Mouse (Mus musculus) hindbrain, embryonic 11.5 days (tissue): ENCODE results near the gene Gm49393. TPM values are rescaled to one million over a fixed set of nuclear protein-coding genes. Genes with fewer than 3 reads are reported as not detected.
"Not testable (repeated sequence)": the region's sequence is repeated elsewhere in the genome, so short reads cannot be mapped to it uniquely, and the experiment has no call there.

ENCODE experiments used
- ATAC-seq: fragments of 200-750 bp; cut with Nextera tagmentation; 2 replicates; pipeline ENCODE4 v1.8.0; 2017; ENCODE audit warnings: mild to moderate bottlenecking, moderate TSS enrichment, moderate library complexity; ENCODE audit not compliant: low FRiP score
- DNase-seq: peaks from one replicate; pipeline ENCODE4 v3.0.0-alpha.2; 2015; ENCODE audit warnings: low spot score
- H3K27ac ChIP-seq: fragments of 300-500 bp; sonication (generic); 2 replicates; pipeline ENCODE4 v1.5.1; 2014; ENCODE audit warnings: mild to moderate bottlenecking, low read depth, low read length
- H3K27me3 ChIP-seq: fragments of 300-500 bp; sonication (generic); 2 replicates; pipeline ENCODE4 v1.6.1; 2014; ENCODE audit warnings: mild to moderate bottlenecking, low read length, moderate library complexity, mixed read lengths; ENCODE audit not compliant: control insufficient read depth, insufficient read depth
- H3K36me3 ChIP-seq: fragments of 300-500 bp; sonication (generic); 2 replicates; pipeline ENCODE4 v1.6.1; 2014; ENCODE audit warnings: mild to moderate bottlenecking, low read length, moderate library complexity, mixed read lengths; ENCODE audit not compliant: control insufficient read depth, insufficient read depth
- H3K4me1 ChIP-seq: fragments of 300-500 bp; sonication (generic); replicated peaks from 2 replicates; pipeline ENCODE4 v1.6.1; 2014; ENCODE audit warnings: low read length, mixed read lengths; ENCODE audit not compliant: control insufficient read depth, insufficient read depth
- H3K4me2 ChIP-seq: fragments of 300-500 bp; sonication (generic); replicated peaks from 2 replicates; pipeline ENCODE4 v1.6.1; 2014; ENCODE audit warnings: mild to moderate bottlenecking, low read depth, low read length
- H3K4me3 ChIP-seq: fragments of 300-500 bp; sonication (generic); 2 replicates; pipeline ENCODE4 v1.5.1; 2014; ENCODE audit warnings: low read depth, low read length
- H3K9ac ChIP-seq: fragments of 300-500 bp; sonication (generic); 2 replicates; pipeline ENCODE4 v1.6.1; 2014; ENCODE audit warnings: low read depth, low read length
- H3K9me3 ChIP-seq: fragments of 300-500 bp; sonication (generic); 2 replicates; pipeline ENCODE4 v1.6.1; 2016; ENCODE audit warnings: low read length; ENCODE audit not compliant: control insufficient read depth
- WGBS: fragments of 180-500 bp; shearing (Covaris S2); extraction: QIAGEN DNeasy Blood & Tissue Kit; methylation state at CpG from one replicate; pipeline ENCODE4 v1.1.7; 2014; 5-methylcytosine and 5-hydroxymethylcytosine counted together
- polyA plus RNA-seq: library from polyadenylated mRNA; unstranded; fragments of >200 nt; fragmentation: Nextera tagmentation; extraction: Ambion mirVana; gene quantifications from 2 replicates; pipeline ENCODE4 v1.2.1, GENCODE M21; 2014

The Gm49393 gene
- polyA plus RNA-seq = not detected in 2 replicates

DNA sequence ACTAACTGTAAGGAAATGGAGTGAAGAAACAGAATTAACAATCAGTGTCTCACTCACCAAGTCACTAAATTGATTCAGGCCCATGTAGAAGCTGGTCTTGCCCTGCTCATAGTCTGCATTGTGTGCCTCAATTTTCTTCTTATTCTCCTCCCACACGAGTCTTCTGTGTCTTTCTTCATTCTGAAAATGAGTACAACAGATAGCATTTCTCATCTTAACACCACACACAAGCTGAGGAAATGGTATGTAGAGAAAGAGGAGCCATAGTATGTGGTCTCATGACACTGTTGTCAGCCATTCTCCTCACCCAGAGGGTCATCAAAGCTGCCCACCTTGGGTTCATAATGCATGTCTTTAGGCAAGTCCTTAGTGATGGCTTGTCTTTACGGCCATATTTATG is at the start of gene Gm49393:
Gene Gm49393, minus strand, starts transcription at position 101 of the 400 bp plus-strand sequence.
- not testable (repeated sequence) for H3K4me3 ChIP-seq, H3K4me2 ChIP-seq, H3K9me3 ChIP-seq, ATAC-seq, H3K9ac ChIP-seq, H3K36me3 ChIP-seq, H3K27ac ChIP-seq, DNase-seq, H3K4me1 ChIP-seq, H3K27me3 ChIP-seq
- WGBS = 73% methylated on average over 2 of the region's 2 CpGs

DNA sequence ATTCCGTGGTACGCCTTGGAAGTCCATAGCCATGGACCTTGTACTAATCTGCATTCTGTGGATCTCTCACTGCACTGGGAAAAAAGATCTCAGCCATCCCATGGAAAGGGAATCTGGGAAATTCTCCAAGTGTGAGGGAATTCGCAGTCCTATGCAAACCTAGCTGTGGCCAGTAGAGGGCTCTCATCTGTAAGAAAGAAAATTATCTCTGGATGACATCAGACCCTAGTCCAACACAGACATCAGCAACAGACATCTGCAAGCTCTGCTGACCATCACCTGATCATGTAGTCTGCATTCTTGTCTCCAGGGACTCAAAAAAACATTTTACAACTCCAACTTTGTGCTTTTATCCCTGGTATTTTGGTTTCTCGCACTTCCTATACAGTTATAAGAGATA is 36.9 kb upstream of the Gm49393 start:
- H3K27ac ChIP-seq, H3K27me3 ChIP-seq, H3K4me2 ChIP-seq, H3K9ac ChIP-seq, DNase-seq, ATAC-seq, H3K9me3 ChIP-seq, H3K4me1 ChIP-seq, H3K36me3 ChIP-seq, H3K4me3 ChIP-seq: not testable (repeated sequence)
- 72% methylated on average over 4 of the region's 4 CpGs for WGBS

DNA sequence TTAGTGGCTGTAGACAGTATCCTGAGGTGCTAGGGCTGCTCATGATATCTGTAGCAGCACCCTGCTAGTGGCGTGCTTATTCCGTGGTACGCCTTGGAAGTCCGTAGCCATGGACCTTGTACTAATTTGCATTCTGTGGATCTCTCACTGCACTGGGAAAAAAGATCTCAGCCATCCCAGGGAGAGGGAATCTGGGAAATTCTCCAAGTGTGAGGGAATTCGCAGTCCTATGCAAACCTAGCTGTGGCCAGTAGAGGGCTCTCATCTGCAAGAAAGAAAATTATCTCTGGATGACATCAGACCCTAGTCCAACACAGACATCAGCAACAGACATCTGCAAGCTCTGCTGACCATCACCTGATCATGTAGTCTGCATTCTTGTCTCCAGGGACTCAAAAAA is 28.6 kb upstream of the Gm49393 start:
- H3K36me3 ChIP-seq, H3K4me2 ChIP-seq: not testable (repeated sequence)
- WGBS = 36% methylated on average over 4 of the region's 5 CpGs

DNA sequence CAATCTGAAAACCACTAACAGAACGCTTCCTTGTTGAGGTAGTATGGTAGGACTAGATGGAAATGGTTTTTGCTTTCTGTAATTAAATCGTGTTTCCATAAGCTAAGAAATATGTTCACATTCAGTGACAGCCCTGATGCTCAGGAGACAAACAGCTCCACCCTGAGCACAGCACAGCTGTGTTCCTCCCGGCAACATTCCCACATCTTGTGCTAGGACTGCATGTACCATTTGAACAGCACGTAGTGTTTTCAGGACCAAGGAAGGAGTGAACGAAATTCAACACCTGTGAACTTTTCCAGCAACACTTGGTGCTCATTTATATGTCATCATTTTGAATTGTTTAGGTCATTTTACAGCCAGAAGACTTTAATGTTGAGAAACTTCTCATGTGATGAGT is 26.3 kb upstream of the Gm49393 start:
- no peaks in the 10 kb centered on the region for H3K4me1 ChIP-seq
- no peak overlapping the region for H3K4me2 ChIP-seq
- H3K9me3 ChIP-seq = no peaks in the 10 kb centered on the region; the same call in 1 of the 2 replicates
- H3K27me3 ChIP-seq = no peaks in the 10 kb centered on the region
- H3K9ac ChIP-seq = no peak overlapping the region
- WGBS = 77% methylated on average over 5 of the region's 5 CpGs
- H3K27ac ChIP-seq = no peak overlapping the region
- H3K4me3 ChIP-seq = no peak overlapping the region
- H3K36me3 ChIP-seq = no peaks in the 10 kb centered on the region
- no peak for DNase-seq
- no peak for ATAC-seq

More for the DNA sequence above, 28.6 kb upstream of the Gm49393 start:
- not testable (repeated sequence) for H3K9me3 ChIP-seq, H3K4me1 ChIP-seq, H3K27me3 ChIP-seq, DNase-seq, H3K27ac ChIP-seq, H3K4me3 ChIP-seq, H3K9ac ChIP-seq, ATAC-seq

DNA sequence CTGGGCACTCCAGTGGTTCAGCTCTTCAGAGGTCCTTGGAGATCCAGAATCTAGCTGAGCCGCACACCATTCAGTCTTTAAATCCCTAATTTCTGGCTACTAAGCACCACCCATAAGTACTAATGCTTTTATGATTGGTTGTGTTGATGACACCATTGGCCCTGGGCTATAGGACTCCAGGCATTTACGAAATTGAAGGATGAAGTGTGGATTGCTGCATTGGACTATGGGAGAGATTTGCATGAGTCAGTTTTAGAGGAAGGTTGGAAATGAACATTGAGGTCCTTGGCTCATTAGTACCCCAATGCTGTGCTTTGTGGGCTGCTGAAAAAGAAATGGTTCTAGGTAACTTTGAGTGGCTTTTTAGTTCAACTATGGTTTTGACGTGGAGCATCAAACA is 6.5 kb upstream of the Gm49393 start, which contains the start of gene Tpbpa:
Gene Tpbpa, minus strand, starts transcription at position 101 of the 400 bp plus-strand sequence.
- H3K4me3 ChIP-seq, H3K4me2 ChIP-seq, ATAC-seq, H3K9ac ChIP-seq, H3K4me1 ChIP-seq, H3K9me3 ChIP-seq, H3K27ac ChIP-seq, H3K36me3 ChIP-seq, H3K27me3 ChIP-seq, DNase-seq: not testable (repeated sequence)
- WGBS = 84% methylated on average over 3 of the region's 3 CpGs

DNA sequence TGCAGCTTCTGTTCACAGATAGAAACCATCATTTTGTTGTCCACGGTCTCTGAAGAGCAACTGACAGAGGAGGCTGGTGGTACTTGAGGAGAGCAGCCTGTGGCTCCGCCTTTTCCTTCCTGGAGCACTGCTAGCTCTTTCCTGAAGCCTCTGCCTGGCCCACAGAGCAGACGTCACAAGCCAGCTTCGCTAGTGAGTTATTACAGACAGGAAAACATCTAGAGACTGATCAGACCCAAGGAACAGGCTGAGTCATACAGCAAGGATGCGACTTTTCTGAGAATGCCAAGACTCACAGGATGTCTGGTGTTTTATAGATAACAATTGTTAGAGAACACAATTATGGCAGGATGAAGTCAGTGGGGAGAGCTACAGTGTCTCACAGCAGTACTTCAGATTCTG is 1.1 kb upstream of the Gm49393 start, which contains the start of the genes Gm49391 and Ctla2a:
Gene Gm49391, minus strand, starts transcription at position 72 of the 402 bp plus-strand sequence.
Gene Ctla2a, minus strand, starts transcription at position 126 of the 402 bp plus-strand sequence.
- 75% methylated on average over 5 of the region's 5 CpGs for WGBS
- H3K27ac ChIP-seq = no peak within 1 kb of the TSS
- H3K4me3 ChIP-seq = no peak within 1 kb of the TSS
- H3K36me3 ChIP-seq = no peaks in the 10 kb centered on the region
- H3K9me3 ChIP-seq = no peaks in the 10 kb centered on the region
- ATAC-seq (no peak), DNase-seq (no peak)
- H3K9ac ChIP-seq = no peak within 1 kb of the TSS
- no peaks in the 10 kb centered on the region for H3K4me1 ChIP-seq
- H3K4me2 ChIP-seq = no peak within 1 kb of the TSS
- H3K27me3 ChIP-seq = no peaks in the 10 kb centered on the region

DNA sequence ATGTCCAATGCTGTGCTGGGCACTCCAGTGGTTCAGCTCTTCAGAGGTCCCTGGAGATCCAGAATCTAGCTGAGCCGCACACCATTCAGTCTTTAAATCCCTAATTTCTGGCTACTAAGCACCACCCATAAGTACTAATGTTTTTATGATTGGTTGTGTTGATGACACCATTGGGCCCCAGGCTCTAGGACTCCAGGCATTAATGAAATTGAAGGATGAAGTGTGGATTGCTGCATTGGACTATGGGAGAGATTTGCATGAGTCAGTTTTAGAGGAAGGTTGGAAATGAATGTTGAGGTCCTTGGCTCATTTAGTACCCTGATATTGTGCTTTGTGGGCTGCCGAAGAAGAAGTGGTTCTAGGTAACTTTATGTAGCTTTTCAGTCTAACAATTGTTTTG is 30.6 kb downstream of the Gm49393 start, which contains the start of gene Tpbpb:
Gene Tpbpb, minus strand, starts transcription at position 101 of the 400 bp plus-strand sequence.
- DNase-seq, H3K4me2 ChIP-seq, H3K4me1 ChIP-seq, H3K27me3 ChIP-seq, H3K36me3 ChIP-seq, H3K9me3 ChIP-seq, H3K9ac ChIP-seq, H3K4me3 ChIP-seq, ATAC-seq, H3K27ac ChIP-seq: not testable (repeated sequence)
- WGBS = 91% methylated on average over 2 of the region's 2 CpGs

DNA sequence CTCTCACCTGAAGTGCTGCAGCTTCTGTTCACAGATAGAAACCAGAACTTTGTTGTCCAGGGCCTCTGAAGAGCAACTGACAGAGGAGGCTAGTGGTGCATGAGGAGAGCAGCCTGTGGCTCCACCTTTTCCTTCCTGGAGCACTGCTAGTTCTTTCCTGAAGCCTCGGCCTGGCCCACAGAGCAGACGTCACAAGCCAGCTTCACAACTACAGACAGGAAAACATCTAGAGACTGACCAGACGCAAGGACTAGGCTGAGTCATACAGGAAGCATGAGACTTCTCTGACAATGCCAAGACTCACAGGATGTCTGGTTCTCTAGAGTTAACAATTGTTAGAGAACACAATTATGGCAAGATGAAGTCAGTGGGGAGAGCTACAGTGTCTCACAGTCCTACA is 38.1 kb downstream of the Gm49393 start, which contains the start of gene Ctla2b:
Gene Ctla2b, minus strand, starts transcription at position 120 of the 400 bp plus-strand sequence.
- Histone ChIP-seq H3K27me3 (no peaks in the 10 kb centered on the region), H3K9ac (no peak within 1 kb of the TSS), H3K4me1 (no peaks in the 10 kb centered on the region), H3K9me3 (no peaks in the 10 kb centered on the region), H3K4me2 (no peak within 1 kb of the TSS), H3K36me3 (no peaks in the 10 kb centered on the region), H3K4me3 (no peak within 1 kb of the TSS), H3K27ac (no peak within 1 kb of the TSS)
- DNase-seq (no peak), ATAC-seq (no peak)
- WGBS = 81% methylated on average over 3 of the region's 3 CpGs

DNA sequence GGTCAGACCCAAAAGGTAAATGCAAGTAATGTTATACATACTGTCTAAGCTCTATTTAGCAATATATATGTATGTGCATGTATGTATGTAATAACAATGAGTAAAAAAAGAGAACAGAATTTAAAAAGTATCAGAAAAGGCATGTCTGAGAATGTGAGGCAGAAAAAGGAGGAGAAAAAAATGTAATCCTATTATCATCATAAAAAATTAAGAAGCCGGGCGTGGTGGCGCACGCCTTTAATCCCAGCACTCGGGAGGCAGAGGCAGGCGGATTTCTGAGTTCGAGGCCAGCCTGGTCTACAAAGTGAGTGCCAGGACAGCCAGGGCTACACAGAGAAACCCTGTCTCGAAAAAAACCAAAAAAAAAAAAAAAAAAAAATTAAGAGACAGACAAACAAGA is 38.6 kb downstream of the Gm49393 start, which contains the start of gene Gm49392:
Gene Gm49392, minus strand, starts transcription at position 101 of the 400 bp plus-strand sequence.
- H3K4me1 ChIP-seq, H3K9me3 ChIP-seq, H3K4me2 ChIP-seq, H3K4me3 ChIP-seq, DNase-seq, H3K36me3 ChIP-seq, H3K27ac ChIP-seq, H3K9ac ChIP-seq, H3K27me3 ChIP-seq, ATAC-seq: not testable (repeated sequence)
- WGBS = 81% methylated on average over 8 of the region's 8 CpGs
